Mouse (Mus musculus) erythroblast, embryonic 14.5 days (primary cell): Measurements from ENCODE around the gene Zfp882. TPM values are rescaled to one million over a fixed set of nuclear protein-coding genes. Genes with fewer than 3 reads are reported as not detected.
"Not testable (repeated sequence)": the region's sequence is repeated elsewhere in the genome, so short reads cannot be mapped to it uniquely, and the experiment has no call there.

Source experiments
- H3K27me3 ChIP-seq: 2 replicates; pipeline ENCODE4 v1.6.1; 2012; ENCODE audit warnings: inconsistent platforms; ENCODE audit not compliant: control insufficient read depth
- H3K36me3 ChIP-seq: 2 replicates; pipeline ENCODE4 v1.6.1; 2012; ENCODE audit warnings: mild to moderate bottlenecking, inconsistent platforms; ENCODE audit not compliant: control insufficient read depth
- H3K4me1 ChIP-seq: 2 replicates; pipeline ENCODE4 v1.6.1; 2012; ENCODE audit warnings: inconsistent platforms; ENCODE audit not compliant: control insufficient read depth
- H3K4me3 ChIP-seq: replicated peaks from 2 replicates; pipeline ENCODE3; 2012; ENCODE audit warnings: moderate library complexity, mild to moderate bottlenecking, inconsistent platforms
- H3K9me3 ChIP-seq: 2 replicates; pipeline ENCODE4 v1.6.1; 2012; ENCODE audit warnings: low read length, inconsistent platforms, mixed read lengths; ENCODE audit not compliant: control insufficient read depth
- GATA1 ChIP-seq: IDR thresholded peaks from 2 replicates; pipeline ENCODE4 v1.6.1; 2012; ENCODE audit warnings: low read length, inconsistent platforms, mixed read lengths
- TAL1 ChIP-seq: IDR thresholded peaks from 3 replicates; pipeline ENCODE4 v1.6.1; 2012; ENCODE audit warnings: low read length, inconsistent platforms, mixed read lengths
- polyA plus RNA-seq: library from polyadenylated mRNA; stranded (reverse); fragments of >175 nt; gene quantifications from 2 replicates; pipeline ENCODE4 v1.2.3, GENCODE M21; 2012

The Zfp882 gene
- polyA plus RNA-seq: 0.02 TPM in 1 of 2 replicates, not detected in the other

DNA sequence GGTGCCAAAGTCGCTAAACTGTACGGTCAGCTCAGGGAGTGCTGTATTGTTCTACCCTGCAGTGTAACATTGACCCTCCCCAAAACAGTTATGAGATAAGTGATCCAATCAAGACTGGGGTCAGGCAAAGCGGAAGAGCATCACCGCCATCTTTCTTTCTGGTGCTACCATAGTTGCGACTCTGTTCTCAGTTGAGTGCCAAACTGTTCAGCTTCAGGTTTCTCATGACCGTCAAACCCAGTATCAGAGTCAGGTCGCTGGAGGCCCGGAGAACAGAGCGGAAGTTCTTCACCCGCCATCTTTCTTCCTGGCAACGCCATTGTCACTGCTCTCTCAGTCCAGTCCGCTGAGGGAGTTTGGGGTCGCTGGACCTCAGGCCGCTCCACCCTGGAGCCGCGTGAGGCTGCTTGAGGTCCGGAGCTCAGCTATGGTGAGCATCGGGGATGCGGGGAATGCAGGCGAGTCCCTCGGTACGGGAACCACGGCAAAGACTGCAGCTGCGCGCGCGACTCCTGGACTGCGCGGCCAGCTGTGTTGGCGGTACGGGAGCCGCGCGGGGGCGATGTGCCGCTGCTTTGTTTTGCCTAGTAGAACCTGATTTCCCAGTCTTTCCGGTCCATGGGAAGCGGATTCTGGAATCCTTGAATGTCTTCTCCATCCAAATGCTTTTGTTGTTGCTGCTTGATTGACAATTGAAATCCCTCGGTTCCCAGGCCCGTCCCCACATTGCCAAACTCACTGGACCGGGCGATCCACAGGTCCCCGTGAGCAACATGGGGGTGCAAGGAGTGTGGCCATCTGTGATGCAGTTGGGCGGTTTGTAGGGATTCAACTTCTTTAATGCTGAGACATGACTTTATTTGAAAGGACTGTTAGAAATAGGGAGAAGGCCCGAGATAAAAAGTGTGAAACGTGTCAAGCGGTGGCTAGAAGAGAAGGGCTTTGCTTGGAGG is at the start of gene Zfp882, which contains the start of gene Zfp617:
Gene Zfp882, plus strand, starts transcription at position 300 of the 953 bp plus-strand sequence.
Gene Zfp617, plus strand, starts transcription at position 327 of the 953 bp plus-strand sequence.
- Histone ChIP-seq H3K4me3 (peak within 1 kb of the TSS; percentile 88), H3K36me3 (no peaks in the 10 kb centered on the region), H3K4me1 (peaks cover 17% of the 10 kb centered on the region), H3K27me3 (no peaks in the 10 kb centered on the region), H3K9me3 (no peaks in the 10 kb centered on the region)
- no peak for TF ChIP-seq GATA1

DNA sequence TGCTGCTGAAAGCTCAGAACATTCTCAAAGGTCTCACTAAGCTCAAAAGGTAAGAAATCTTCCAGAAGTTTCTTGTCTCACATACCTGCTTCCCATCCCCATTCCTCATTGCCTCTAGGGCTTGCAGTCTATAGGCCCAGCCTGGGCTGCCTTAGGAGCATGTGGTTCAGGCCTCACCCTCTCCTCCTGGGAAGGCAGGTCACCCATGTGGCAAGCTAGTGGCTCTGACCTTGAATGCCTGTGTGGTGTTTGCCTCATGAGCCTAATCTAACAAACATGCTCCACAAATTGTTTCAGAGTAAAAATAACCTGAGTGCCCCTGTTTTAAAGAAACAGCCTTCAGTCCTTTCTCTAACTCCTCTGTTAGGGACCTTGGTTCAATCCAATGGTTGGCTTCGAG is 46.9 kb upstream of the Zfp882 start:
- H3K4me3 ChIP-seq, H3K27me3 ChIP-seq, H3K4me1 ChIP-seq, H3K36me3 ChIP-seq, H3K9me3 ChIP-seq: not testable (repeated sequence)

DNA sequence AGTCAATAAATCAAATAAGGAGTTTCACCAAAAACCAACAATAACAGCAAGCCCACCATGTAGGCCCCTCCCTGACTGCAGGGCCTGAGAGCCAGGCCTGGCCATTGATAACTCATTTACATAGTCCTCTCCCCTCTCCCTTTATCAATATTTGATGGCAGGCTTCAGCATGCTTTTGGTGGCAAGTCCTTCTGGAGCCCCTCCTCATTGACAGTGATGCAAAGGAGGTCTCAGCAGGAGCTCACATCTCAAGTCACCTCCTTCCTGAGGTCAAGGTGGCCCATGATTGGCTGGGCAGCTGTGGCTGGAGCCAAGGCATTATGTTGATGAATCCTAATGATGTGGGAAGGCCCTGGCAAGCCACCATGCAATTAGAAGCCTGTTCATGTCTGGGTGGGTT is 46.4 kb upstream of the Zfp882 start:
- not testable (repeated sequence) for H3K27me3 ChIP-seq, H3K4me3 ChIP-seq, H3K36me3 ChIP-seq, H3K9me3 ChIP-seq, H3K4me1 ChIP-seq

- no peaks in the 10 kb centered on the region for H3K27me3 ChIP-seq
- H3K4me3 ChIP-seq: peak within 1 kb of the TSS; percentile 79
- no peak for TF ChIP-seq TAL1
- TF ChIP-seq GATA1: no peak
- H3K36me3 ChIP-seq: peaks cover 9% of the 10 kb centered on the region
- peaks cover 4% of the 10 kb centered on the region; the same call in 1 of the 2 replicates for H3K9me3 ChIP-seq
- peaks cover 14% of the 10 kb centered on the region for H3K4me1 ChIP-seq
Observed at GRCm38 (mm10) chr8:71881618-71882274, 26.7 kb upstream of the Zfp882 start, which contains the start of gene Zfp709. Gene Zfp709 (plus strand): TSS chr8:71882019.

DNA sequence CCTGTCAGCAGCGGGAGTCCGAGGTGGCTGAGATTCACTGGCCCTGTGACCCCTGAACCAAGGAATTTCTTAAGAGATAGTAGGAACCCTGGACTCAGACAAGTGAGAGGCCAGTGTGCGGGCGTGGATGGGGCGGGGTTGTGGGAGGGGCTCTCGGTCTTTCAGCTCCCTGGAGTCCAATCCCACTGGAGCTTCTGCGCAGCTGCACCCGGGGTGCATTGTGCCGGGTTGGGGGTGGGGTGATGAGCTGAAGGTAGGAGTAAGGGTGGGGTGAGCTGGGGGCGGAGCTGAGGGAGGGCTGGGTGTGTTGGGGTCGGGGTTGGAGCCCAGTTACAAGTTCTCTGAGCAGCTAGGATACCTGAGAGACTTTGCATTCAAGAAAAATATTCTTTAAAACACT is 7.7 kb upstream of the Zfp882 start:
- not testable (repeated sequence) for H3K27me3 ChIP-seq, H3K36me3 ChIP-seq, H3K9me3 ChIP-seq, H3K4me3 ChIP-seq, H3K4me1 ChIP-seq

DNA sequence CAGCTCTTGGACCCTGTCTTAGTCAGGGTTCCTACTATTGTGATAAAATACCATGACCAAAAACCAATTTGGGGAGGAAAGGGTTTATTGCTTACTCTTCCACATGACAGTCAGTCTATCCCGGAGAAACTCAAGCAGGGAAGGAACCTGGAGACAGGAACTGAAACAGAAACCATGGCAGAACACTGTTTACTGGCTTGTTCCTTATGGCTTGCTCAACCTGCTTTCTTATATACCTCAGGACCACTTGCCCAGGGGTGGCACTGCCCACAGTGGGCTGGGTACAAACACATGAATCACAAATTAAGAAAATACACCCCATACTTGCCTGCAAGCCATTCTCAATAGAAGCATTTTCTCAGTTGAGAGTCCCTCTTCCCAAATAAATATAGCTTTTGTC is 5.3 kb upstream of the Zfp882 start:
- H3K27me3 ChIP-seq, H3K4me3 ChIP-seq, H3K36me3 ChIP-seq, H3K4me1 ChIP-seq, H3K9me3 ChIP-seq: not testable (repeated sequence)

DNA sequence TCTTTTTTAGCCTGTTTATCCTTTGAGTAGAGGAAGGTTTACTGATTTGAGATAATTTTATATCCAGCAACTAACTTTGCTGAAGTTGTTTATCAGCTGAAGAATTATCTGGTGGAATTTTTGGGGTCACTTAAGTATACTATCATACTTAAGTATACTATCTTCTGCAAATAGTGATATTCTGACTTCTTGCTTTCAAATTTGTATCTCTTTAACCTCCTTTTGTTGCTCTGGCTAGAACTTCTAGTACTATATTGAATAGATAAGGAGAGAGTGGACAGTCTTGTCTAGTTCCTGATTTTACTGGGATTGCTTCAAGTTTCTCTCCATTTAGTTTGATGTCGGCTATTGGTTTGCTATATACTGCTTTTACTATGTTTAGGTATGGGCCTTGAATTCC is 1.6 kb upstream of the Zfp882 start:
- no peaks in the 10 kb centered on the region for H3K9me3 ChIP-seq
- TF ChIP-seq TAL1 (no peak), GATA1 (no peak)
- peaks cover 17% of the 10 kb centered on the region for H3K4me1 ChIP-seq
- no peaks in the 10 kb centered on the region for H3K36me3 ChIP-seq
- no peaks in the 10 kb centered on the region for H3K27me3 ChIP-seq
- H3K4me3 ChIP-seq: no peak overlapping the region

DNA sequence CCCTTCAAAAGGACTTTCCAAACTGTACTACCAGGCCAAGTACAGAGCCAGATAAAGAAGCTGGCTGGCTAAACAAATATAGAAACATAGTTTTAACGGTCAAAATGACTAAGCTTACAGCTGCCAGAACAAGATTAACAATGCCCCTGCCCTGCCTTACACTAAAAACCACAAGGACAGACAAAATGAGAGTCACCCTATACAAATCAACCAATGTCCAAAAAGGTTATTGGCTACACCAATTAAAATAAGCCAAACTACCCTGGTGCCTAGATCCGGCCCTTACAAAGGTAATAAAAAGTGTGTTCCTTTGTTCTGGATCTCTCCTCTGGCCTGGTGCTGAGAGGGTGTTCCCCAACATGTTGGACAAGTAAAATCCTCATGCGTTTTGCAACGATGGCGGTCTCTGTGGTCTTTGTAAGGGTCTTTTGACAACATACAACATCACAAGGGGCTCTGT is 580 bp upstream of the Zfp882 start:
- TF ChIP-seq TAL1: no peak
- TF ChIP-seq GATA1: no peak
- Histone ChIP-seq H3K9me3 (no peaks in the 10 kb centered on the region), H3K4me3 (peak overlapping the region; percentile 88), H3K27me3 (no peaks in the 10 kb centered on the region), H3K36me3 (no peaks in the 10 kb centered on the region), H3K4me1 (peaks cover 17% of the 10 kb centered on the region)

DNA sequence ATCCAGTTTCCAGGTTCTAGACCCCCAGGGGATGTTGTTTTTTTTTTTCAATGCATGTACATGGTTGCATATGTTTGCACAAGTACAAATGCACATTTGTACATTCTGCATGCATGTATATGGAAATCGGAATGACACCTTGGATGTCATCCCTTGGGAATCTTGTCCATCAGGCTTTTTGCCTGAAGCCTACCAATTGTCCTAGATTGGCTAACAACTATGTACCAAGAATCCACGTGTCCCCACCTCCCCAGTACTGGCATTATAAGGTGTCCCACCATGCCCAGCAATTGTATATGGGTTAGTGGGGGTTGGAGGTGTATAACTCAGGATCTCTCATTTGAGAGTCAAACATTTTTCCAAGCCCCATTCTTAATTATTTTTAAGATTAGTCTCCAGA is 3.9 kb downstream of the Zfp882 start:
- no peaks in the 10 kb centered on the region for H3K27me3 ChIP-seq
- H3K4me3 ChIP-seq: no peak overlapping the region
- H3K9me3 ChIP-seq: no peaks in the 10 kb centered on the region
- peaks cover 17% of the 10 kb centered on the region for H3K4me1 ChIP-seq
- no peak for TF ChIP-seq GATA1
- TF ChIP-seq TAL1: no peak
- H3K36me3 ChIP-seq: peaks cover 10% of the 10 kb centered on the region
